Mouse (Mus musculus) neural tube, embryonic 13.5 days (tissue): ENCODE measurements at regions not wholly inside any gene's neighbourhood (a gene's known extent, or its start where the extent isn't known, plus 50 kb on each side); places are given as distances from the start of the nearest gene placed in this dataset.

Experiments used
- ATAC-seq: fragments of 200-750 bp; cut with Nextera tagmentation; 2 replicates; pipeline ENCODE4 v1.8.0; 2017; ENCODE audit warnings: low read depth, mild to moderate bottlenecking, moderate TSS enrichment, moderate library complexity
- H3K27ac ChIP-seq: fragments of 300-500 bp; sonication (generic); replicated peaks from 2 replicates; pipeline ENCODE4 v1.5.1; 2015; ENCODE audit warnings: moderate library complexity, mild to moderate bottlenecking, inconsistent platforms
- H3K27me3 ChIP-seq: fragments of 300-500 bp; sonication (generic); 2 replicates; pipeline ENCODE4 v1.6.1; 2015; ENCODE audit warnings: mild to moderate bottlenecking, inconsistent platforms
- H3K36me3 ChIP-seq: fragments of 300-500 bp; sonication (generic); 2 replicates; pipeline ENCODE4 v1.6.1; 2015; ENCODE audit warnings: mild to moderate bottlenecking, inconsistent platforms
- H3K4me1 ChIP-seq: fragments of 300-500 bp; sonication (generic); replicated peaks from 2 replicates; pipeline ENCODE4 v1.6.1; 2015; ENCODE audit warnings: inconsistent platforms
- H3K4me2 ChIP-seq: fragments of 300-500 bp; sonication (generic); 2 replicates; pipeline ENCODE4 v1.6.1; 2015; ENCODE audit warnings: inconsistent platforms, mild to moderate bottlenecking, moderate library complexity
- H3K4me3 ChIP-seq: fragments of 300-500 bp; sonication (generic); 2 replicates; pipeline ENCODE4 v1.5.1; 2015; ENCODE audit warnings: mild to moderate bottlenecking, inconsistent platforms
- H3K9ac ChIP-seq: fragments of 300-500 bp; sonication (generic); 2 replicates; pipeline ENCODE4 v1.6.1; 2015; ENCODE audit warnings: moderate library complexity, mild to moderate bottlenecking, inconsistent platforms
- H3K9me3 ChIP-seq: fragments of 300-500 bp; sonication (generic); 2 replicates; pipeline ENCODE4 v1.6.1; 2016; ENCODE audit warnings: inconsistent platforms
- WGBS: fragments of 180-500 bp; shearing (Covaris S2); methylation state at CpG from one replicate; pipeline ENCODE4 v1.1.7; 2015; 5-methylcytosine and 5-hydroxymethylcytosine counted together

DNA sequence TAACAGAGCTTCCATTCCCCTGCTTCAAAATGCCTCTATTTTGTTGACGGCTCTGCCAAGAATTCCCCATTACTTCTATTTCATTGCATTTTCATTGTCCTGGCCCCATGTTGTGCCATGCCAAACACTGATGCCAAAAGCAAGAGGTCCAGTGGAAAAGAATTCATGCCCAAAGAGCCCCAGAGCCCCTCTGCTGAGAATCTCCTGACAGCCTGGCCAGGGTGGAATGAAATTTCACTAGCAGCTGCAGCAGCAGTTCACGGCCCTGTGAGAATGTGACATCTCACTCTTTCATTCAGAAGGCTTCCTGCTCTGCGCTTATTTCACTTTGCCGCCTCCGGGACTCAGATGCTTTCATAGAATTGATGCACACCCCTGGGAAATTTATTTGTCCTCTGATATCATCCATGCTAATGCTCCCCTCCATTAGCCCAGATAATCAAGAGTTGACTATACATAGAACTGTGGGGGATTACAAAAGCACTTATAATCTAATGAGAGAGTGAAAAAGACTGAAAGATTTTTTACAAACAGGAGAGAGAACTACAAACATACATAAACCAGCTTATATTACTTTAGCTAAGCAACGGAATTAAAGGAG, 911.7 kb upstream of the Map3k7 start:
- no peak overlapping the region for H3K4me2 ChIP-seq

GRCm38 (mm10) chr4:31076236-31076635, 887.7 kb upstream of the Map3k7 start:
- WGBS, result 91% methylated on average over 3 of the region's 3 CpGs
- H3K9me3 ChIP-seq, result no peaks in the 10 kb centered on the region
- H3K36me3 ChIP-seq, result no peaks in the 10 kb centered on the region
- H3K4me3 ChIP-seq, result no peak overlapping the region
- ATAC-seq, result no peak
- H3K27ac ChIP-seq, result no peak overlapping the region
- no peak overlapping the region for H3K4me2 ChIP-seq
- H3K9ac ChIP-seq, result no peak overlapping the region
- no peaks in the 10 kb centered on the region for H3K27me3 ChIP-seq
- H3K4me1 ChIP-seq, result no peaks in the 10 kb centered on the region

More for the DNA sequence above, 911.7 kb upstream of the Map3k7 start:
- peak overlapping the region; percentile 74 for H3K27ac ChIP-seq
- no peaks in the 10 kb centered on the region for H3K9me3 ChIP-seq
- ATAC-seq, result peak; percentile 72
- peaks cover 24% of the 10 kb centered on the region for H3K4me1 ChIP-seq
- 0 out of 2 replicates have a peak overlapping the region, but pooled peaks have one; percentile 28 for H3K9ac ChIP-seq
- no peak overlapping the region for H3K4me3 ChIP-seq
- 34% methylated on average over 6 of the region's 6 CpGs for WGBS
- no peaks in the 10 kb centered on the region for H3K36me3 ChIP-seq
- H3K27me3 ChIP-seq, result no peaks in the 10 kb centered on the region

DNA sequence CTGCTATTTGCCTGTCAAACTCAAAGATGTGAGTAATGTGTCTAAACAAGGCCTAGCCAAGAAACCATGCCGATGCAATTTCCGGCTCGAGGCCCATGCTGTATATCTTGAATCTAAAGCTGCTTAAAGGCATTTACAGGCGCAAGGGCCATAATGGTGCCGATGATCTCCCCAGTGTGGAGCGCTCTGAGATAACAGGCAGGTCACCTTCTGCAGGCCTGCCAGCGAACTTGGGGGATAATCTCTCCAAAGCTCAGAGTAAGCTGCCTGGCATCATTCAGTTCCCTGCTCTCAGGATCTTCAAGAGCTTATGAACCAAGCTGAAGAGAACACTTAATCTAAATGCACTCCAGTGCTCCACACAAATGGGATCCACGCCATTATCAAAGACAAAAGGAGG, 842.3 kb upstream of the Map3k7 start:
- ATAC-seq, result no peak

DNA sequence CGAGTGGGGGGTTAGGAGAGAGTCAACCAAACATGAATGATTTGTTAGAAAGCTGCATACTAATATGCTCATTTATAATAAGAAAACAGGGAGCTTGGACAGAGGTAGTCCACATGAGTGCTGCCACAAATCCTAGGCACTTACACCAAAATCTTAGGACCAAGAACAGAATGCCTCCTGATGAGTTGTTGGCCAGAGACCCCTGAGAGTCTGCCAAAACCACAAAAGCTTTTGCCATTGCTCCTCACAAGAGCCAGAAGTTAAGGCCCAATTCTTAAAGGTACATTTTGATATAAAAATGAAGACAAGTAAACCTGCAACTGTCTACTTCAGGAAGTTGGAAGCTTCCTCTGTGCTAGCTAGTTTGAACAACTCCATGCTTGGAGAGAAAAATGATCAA, 820.7 kb upstream of the Map3k7 start:
- Histone ChIP-seq H3K4me2 (no peak overlapping the region), H3K9me3 (no peaks in the 10 kb centered on the region), H3K9ac (no peak overlapping the region), H3K4me3 (no peak overlapping the region), H3K27ac (no peak overlapping the region), H3K4me1 (no peaks in the 10 kb centered on the region), H3K36me3 (no peaks in the 10 kb centered on the region), H3K27me3 (no peaks in the 10 kb centered on the region)
- ATAC-seq, result no peak
- 75% methylated on average over 1 of the region's 1 CpGs for WGBS

More for the DNA sequence above, 842.3 kb upstream of the Map3k7 start:
- no peaks in the 10 kb centered on the region for H3K36me3 ChIP-seq
- no peaks in the 10 kb centered on the region for H3K27me3 ChIP-seq
- H3K4me1 ChIP-seq, result no peaks in the 10 kb centered on the region
- no peak overlapping the region for H3K4me2 ChIP-seq
- no peak overlapping the region for H3K4me3 ChIP-seq
- H3K9me3 ChIP-seq, result no peaks in the 10 kb centered on the region; the same call in 1 of the 2 replicates
- no peak overlapping the region for H3K27ac ChIP-seq
- H3K9ac ChIP-seq, result no peak overlapping the region
- 67% methylated on average over 8 of the region's 8 CpGs for WGBS

GRCm38 (mm10) chr4:31167431-31167830, 796.5 kb upstream of the Map3k7 start:
- Histone ChIP-seq H3K4me1 (no peaks in the 10 kb centered on the region), H3K27ac (no peak overlapping the region), H3K9me3 (no peaks in the 10 kb centered on the region), H3K27me3 (no peaks in the 10 kb centered on the region), H3K9ac (no peak overlapping the region), H3K4me3 (no peak overlapping the region), H3K36me3 (no peaks in the 10 kb centered on the region), H3K4me2 (no peak overlapping the region)
- ATAC-seq, result no peak
- 60% methylated on average over 4 of the region's 4 CpGs for WGBS

- Histone ChIP-seq H3K9ac (no peak overlapping the region), H3K4me1 (no peaks in the 10 kb centered on the region), H3K4me2 (no peak overlapping the region), H3K9me3 (no peaks in the 10 kb centered on the region), H3K27ac (no peak overlapping the region), H3K36me3 (no peaks in the 10 kb centered on the region), H3K27me3 (no peaks in the 10 kb centered on the region), H3K4me3 (no peak overlapping the region)
- ATAC-seq, result no peak
- 81% methylated on average over 4 of the region's 4 CpGs for WGBS
Measured at GRCm38 (mm10) chr4:31168357-31168756, 795.5 kb upstream of the Map3k7 start.

- H3K27me3 ChIP-seq, result no peaks in the 10 kb centered on the region
- no peaks in the 10 kb centered on the region for H3K36me3 ChIP-seq
- no peak overlapping the region for H3K4me2 ChIP-seq
- H3K9ac ChIP-seq, result no peak overlapping the region
- no peak overlapping the region for H3K27ac ChIP-seq
- WGBS, result 49% methylated on average over 3 of the region's 3 CpGs
- H3K4me1 ChIP-seq, result no peaks in the 10 kb centered on the region
- no peak for ATAC-seq
- H3K4me3 ChIP-seq, result no peak overlapping the region
- H3K9me3 ChIP-seq, result no peaks in the 10 kb centered on the region
Measured at GRCm38 (mm10) chr4:31171190-31171589, 792.7 kb upstream of the Map3k7 start.

DNA sequence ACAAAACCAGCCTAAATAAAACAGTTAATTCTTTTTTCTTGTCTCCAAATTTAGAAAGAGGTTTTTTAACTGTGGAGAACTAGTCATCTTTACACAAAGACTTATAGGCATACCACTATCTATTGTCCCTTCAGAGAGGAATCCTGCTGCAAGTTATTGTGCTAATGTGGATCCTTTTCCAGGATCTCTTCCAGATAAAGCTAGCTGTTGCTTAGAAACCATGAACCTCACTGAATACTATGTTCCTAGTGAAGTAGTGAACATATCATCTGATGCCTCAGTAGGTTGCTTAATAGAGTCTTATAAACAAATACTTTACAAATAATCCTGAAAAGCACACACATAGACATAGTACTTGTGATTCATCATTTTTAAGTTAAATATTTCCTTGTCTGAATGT, 766.0 kb upstream of the Map3k7 start:
- no peak overlapping the region for H3K9ac ChIP-seq
- no peak for ATAC-seq
- no peak overlapping the region for H3K4me3 ChIP-seq
- no peak overlapping the region for H3K27ac ChIP-seq
- no peak overlapping the region for H3K4me2 ChIP-seq
- no peaks in the 10 kb centered on the region for H3K9me3 ChIP-seq
- no peaks in the 10 kb centered on the region for H3K4me1 ChIP-seq
- no peaks in the 10 kb centered on the region for H3K27me3 ChIP-seq
- H3K36me3 ChIP-seq, result no peaks in the 10 kb centered on the region

GRCm38 (mm10) chr4:31203286-31203685, 760.6 kb upstream of the Map3k7 start:
- Histone ChIP-seq H3K36me3 (no peaks in the 10 kb centered on the region), H3K27ac (no peak overlapping the region), H3K4me3 (no peak overlapping the region), H3K9ac (no peak overlapping the region), H3K9me3 (no peaks in the 10 kb centered on the region), H3K27me3 (no peaks in the 10 kb centered on the region), H3K4me2 (no peak overlapping the region), H3K4me1 (no peaks in the 10 kb centered on the region)
- no peak for ATAC-seq
- 81% methylated on average over 3 of the region's 3 CpGs for WGBS

GRCm38 (mm10) chr4:31205332-31205970, 758.4 kb upstream of the Map3k7 start:
- no peak for ATAC-seq
- H3K36me3 ChIP-seq, result no peaks in the 10 kb centered on the region
- no peak overlapping the region for H3K4me3 ChIP-seq
- no peaks in the 10 kb centered on the region for H3K27me3 ChIP-seq
- no peak overlapping the region for H3K27ac ChIP-seq
- no peaks in the 10 kb centered on the region for H3K9me3 ChIP-seq
- no peak overlapping the region for H3K9ac ChIP-seq
- no peaks in the 10 kb centered on the region for H3K4me1 ChIP-seq
- no peak overlapping the region for H3K4me2 ChIP-seq
- WGBS, result 75% methylated on average over 14 of the region's 14 CpGs

- no peak overlapping the region for H3K4me2 ChIP-seq
- H3K9me3 ChIP-seq, result no peaks in the 10 kb centered on the region
- 79% methylated on average over 2 of the region's 2 CpGs for WGBS
- no peaks in the 10 kb centered on the region for H3K27me3 ChIP-seq
- H3K9ac ChIP-seq, result no peak overlapping the region
- ATAC-seq, result no peak
- no peaks in the 10 kb centered on the region for H3K4me1 ChIP-seq
- H3K27ac ChIP-seq, result no peak overlapping the region
- H3K4me3 ChIP-seq, result no peak overlapping the region
- H3K36me3 ChIP-seq, result no peaks in the 10 kb centered on the region
Measured at GRCm38 (mm10) chr4:31225741-31226140, 738.2 kb upstream of the Map3k7 start.

- no peaks in the 10 kb centered on the region for H3K36me3 ChIP-seq
- no peak overlapping the region for H3K27ac ChIP-seq
- H3K9ac ChIP-seq, result no peak overlapping the region
- H3K4me2 ChIP-seq, result no peak overlapping the region
- no peaks in the 10 kb centered on the region for H3K27me3 ChIP-seq
- no peaks in the 10 kb centered on the region for H3K9me3 ChIP-seq
- ATAC-seq, result no peak
- WGBS, result 81% methylated on average over 3 of the region's 3 CpGs
- H3K4me3 ChIP-seq, result no peak overlapping the region
- H3K4me1 ChIP-seq, result no peaks in the 10 kb centered on the region
Measured at GRCm38 (mm10) chr4:31268825-31269495, 694.9 kb upstream of the Map3k7 start.
